Mouse (Mus musculus): ENCODE data around the gene Olfr610.
"Not testable (repeated sequence)": the region's sequence is repeated elsewhere in the genome, so short reads cannot be mapped to it uniquely, and the experiment has no call there.

Olfr610 gene

GRCm38 (mm10) chr7:103512022-103512421 is at the start of gene Olfr610:
TSS of gene Olfr610 (minus strand) at chr7:103512122.
- in situ Hi-C loops (cut with MboI; ENCODE audit: low pct_unique_long_range_greater_than_20kb in 1 of 2, low sequenced_read_pairs in 2 of 2, unreplicated experiment in 1 of 2): no loop called here

GRCm38 (mm10) chr7:103555779-103556178 is 43.9 kb upstream of the Olfr610 start, which contains the start of gene Olfr615:
TSS of gene Olfr615 (plus strand) at chr7:103556079.
- in situ Hi-C loops (cut with MboI; ENCODE audit: low pct_unique_long_range_greater_than_20kb in 1 of 2, low sequenced_read_pairs in 2 of 2, unreplicated experiment in 1 of 2): no loop called here

- in situ Hi-C loops (cut with MboI; ENCODE audit: low pct_unique_long_range_greater_than_20kb in 1 of 2, low sequenced_read_pairs in 2 of 2, unreplicated experiment in 1 of 2): no loop called here
Observed at GRCm38 (mm10) chr7:103547774-103548173, 35.9 kb upstream of the Olfr610 start, which contains the start of gene Olfr613. TSS of gene Olfr613 (plus strand) at chr7:103548074.

- in situ Hi-C loops (cut with MboI; ENCODE audit: low pct_unique_long_range_greater_than_20kb in 1 of 2, low sequenced_read_pairs in 2 of 2, unreplicated experiment in 1 of 2): not testable (repeated sequence)
Observed at GRCm38 (mm10) chr7:103542617-103543016, 30.7 kb upstream of the Olfr610 start, which contains the start of gene Olfr612. TSS of gene Olfr612 (minus strand) at chr7:103542717.

DNA sequence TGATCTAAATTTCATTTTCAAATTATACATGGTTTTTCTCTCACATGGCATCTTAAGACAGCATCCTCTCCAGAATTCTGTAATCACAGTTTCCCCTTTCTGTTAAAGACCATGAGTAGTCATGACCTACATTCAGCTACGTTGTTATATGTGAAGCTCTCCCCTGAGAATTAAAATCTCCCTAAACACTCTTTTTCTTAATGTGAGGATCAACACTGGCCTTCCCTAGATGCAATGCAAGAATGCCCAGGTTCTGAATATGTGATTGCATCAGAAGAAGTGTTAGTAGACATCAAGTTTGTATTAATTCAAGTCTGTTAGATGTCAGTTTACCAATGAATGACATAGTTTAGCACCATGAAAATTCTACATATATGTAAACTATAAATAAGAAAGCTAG is 8.8 kb upstream of the Olfr610 start, which contains the start of gene Olfr611:
Gene Olfr611 (minus strand): TSS at position 101 of the 400 bp plus-strand sequence.
- in situ Hi-C loops (cut with MboI; ENCODE audit: low pct_unique_long_range_greater_than_20kb in 1 of 2, low sequenced_read_pairs in 2 of 2, unreplicated experiment in 1 of 2): not testable (repeated sequence)

DNA sequence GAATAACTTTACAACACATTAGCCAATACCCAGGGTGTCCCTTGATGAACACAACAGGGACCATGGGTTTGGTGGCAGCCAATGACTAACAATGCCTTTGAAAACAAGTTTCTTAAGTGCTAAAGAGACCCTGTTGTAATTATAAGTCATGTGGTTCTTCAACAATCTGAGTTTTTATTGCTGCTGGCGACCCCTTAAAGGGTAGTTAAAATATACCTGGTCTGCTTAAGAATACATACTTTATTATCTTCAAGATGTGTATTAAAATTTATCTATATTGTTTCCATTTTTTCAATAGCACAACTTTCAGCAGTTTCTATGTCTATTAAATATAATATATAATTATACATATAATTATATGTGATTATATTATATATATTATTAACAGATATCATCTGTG is 14.0 kb downstream of the Olfr610 start, which contains the start of gene Olfr609:
Gene Olfr609 (minus strand): TSS at position 101 of the 400 bp plus-strand sequence.
- in situ Hi-C loops (cut with MboI; ENCODE audit: low pct_unique_long_range_greater_than_20kb in 1 of 2, low sequenced_read_pairs in 2 of 2, unreplicated experiment in 1 of 2): no loop called here

- in situ Hi-C loops (cut with MboI; ENCODE audit: low pct_unique_long_range_greater_than_20kb in 1 of 2, low sequenced_read_pairs in 2 of 2, unreplicated experiment in 1 of 2): not testable (repeated sequence)
Observed at GRCm38 (mm10) chr7:103477106-103477505, 34.8 kb downstream of the Olfr610 start.

DNA sequence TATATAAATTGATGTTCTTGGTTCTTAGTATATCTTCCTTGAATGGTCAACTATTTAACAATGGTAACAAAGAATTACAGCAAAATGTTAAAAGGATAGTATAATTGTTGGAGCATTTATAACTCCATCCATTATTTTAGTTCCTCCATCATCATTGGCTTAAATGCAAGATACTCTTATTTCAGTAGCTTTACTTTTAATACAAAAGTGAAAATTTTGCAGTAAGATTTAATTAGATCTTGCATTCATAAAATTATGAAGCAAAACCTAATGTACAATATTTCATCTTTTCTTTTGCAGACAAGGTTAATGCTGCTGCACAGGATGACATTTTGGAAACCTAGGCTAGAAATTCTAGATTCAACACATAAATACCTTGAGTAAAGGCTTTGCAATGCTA is 42.3 kb downstream of the Olfr610 start, which contains the start of gene Olfr608:
Gene Olfr608 (plus strand): TSS at position 301 of the 400 bp plus-strand sequence.
- in situ Hi-C loops (cut with MboI; ENCODE audit: low pct_unique_long_range_greater_than_20kb in 1 of 2, low sequenced_read_pairs in 2 of 2, unreplicated experiment in 1 of 2): no loop called here

- in situ Hi-C loops (cut with MboI; ENCODE audit: low pct_unique_long_range_greater_than_20kb in 1 of 2, low sequenced_read_pairs in 2 of 2, unreplicated experiment in 1 of 2): no loop called here
Observed at GRCm38 (mm10) chr7:103460590-103460989, 51.3 kb downstream of the Olfr610 start.
